Mouse (Mus musculus) lung, postnatal 0 days (tissue): ENCODE measurements around the gene Krt19.

Experiments
- CTCF ChIP-seq: IDR thresholded peaks from 2 replicates; pipeline ENCODE4 v1.5.1; 2016; ENCODE audit warnings: antibody characterized with exemption, mild to moderate bottlenecking
- EP300 ChIP-seq: IDR thresholded peaks from 2 replicates; pipeline ENCODE4 v1.6.1; 2016; ENCODE audit warnings: antibody characterized with exemption, mild to moderate bottlenecking, control low read depth

- no peak for TF ChIP-seq CTCF
- no peak for TF ChIP-seq EP300
Observed at GRCm38 (mm10) chr11:100135731-100136130, 12.7 kb downstream of the Krt19 start, which contains the start of gene Krt15.
